Mouse (Mus musculus): ENCODE measurements around the gene Psmd4. TPM values are rescaled to one million over a fixed set of nuclear protein-coding genes. Genes with fewer than 3 reads are reported as not detected.
A peak's percentile ranks its signal among the peaks of the same experiment; 100 is the strongest.
"Not testable (repeated sequence)": the region's sequence is repeated elsewhere in the genome, so short reads cannot be mapped to it uniquely, and the experiment has no call there.

Gene Psmd4
- total RNA-seq, 2 experiments from 2014 or later = 154 to 156 TPM

GRCm38 (mm10) chr3:95027701-95028100, 14.7 kb downstream of the Psmd4 start:
- DNase-seq (ENCODE audit: low spot score in 2 of 2) = peak; percentile 65 to 82
- intact Hi-C loops (cut with DNase I) = no loop called here

GRCm38 (mm10) chr3:95027057-95027645, 15.3 kb downstream of the Psmd4 start:
- intact Hi-C loops (cut with DNase I) = no loop called here
- peak in 1 of 2 experiments; percentile 28 for DNase-seq (ENCODE audit: low spot score in 2 of 2)

- DNase-seq (ENCODE audit: low spot score in 2 of 2) = no peak
- intact Hi-C loops (cut with DNase I) = no loop called here
Measured at GRCm38 (mm10) chr3:95025202-95025601, 17.2 kb downstream of the Psmd4 start.

- intact Hi-C loops (cut with DNase I) = no loop called here
- DNase-seq (ENCODE audit: low spot score in 2 of 2) = peak in 1 of 2 experiments; percentile 68
Measured at GRCm38 (mm10) chr3:95024551-95024950, 17.9 kb downstream of the Psmd4 start.

- DNase-seq (ENCODE audit: low spot score in 2 of 2); intact Hi-C loops (cut with DNase I): not testable (repeated sequence)
Measured at GRCm38 (mm10) chr3:95020956-95021355, 21.5 kb downstream of the Psmd4 start.

- intact Hi-C loops (cut with DNase I) = no loop called here
- no peak for DNase-seq (ENCODE audit: low spot score in 2 of 2)
Measured at GRCm38 (mm10) chr3:95018741-95019140, 23.7 kb downstream of the Psmd4 start.

GRCm38 (mm10) chr3:95016532-95017056, 25.8 kb downstream of the Psmd4 start:
- intact Hi-C loops (cut with DNase I) = loop anchor here (1.0 kb wide), 1 partner anchor 26 kb away; the partner anchor contains the start of gene Psmd4
- DNase-seq (ENCODE audit: low spot score in 2 of 2) = no peak

GRCm38 (mm10) chr3:95015891-95016531, 26.4 kb downstream of the Psmd4 start:
- DNase-seq (ENCODE audit: low spot score in 2 of 2) = peak; percentile 92 to 98
- intact Hi-C loops (cut with DNase I) = loop anchor here (1.0 kb wide), 1 partner anchor 26 kb away; the partner anchor contains the start of gene Psmd4

- intact Hi-C loops (cut with DNase I) = no loop called here
- peak; percentile 100 for DNase-seq (ENCODE audit: low spot score in 2 of 2)
Measured at GRCm38 (mm10) chr3:95015337-95015872, 27.0 kb downstream of the Psmd4 start, which contains the start of gene Zfp687. Gene Zfp687, minus strand, starts transcription at chr3:95015448.

- intact Hi-C loops (cut with DNase I) = no loop called here
- no peak for DNase-seq (ENCODE audit: low spot score in 2 of 2)
Measured at GRCm38 (mm10) chr3:95014428-95015151, 27.8 kb downstream of the Psmd4 start.

GRCm38 (mm10) chr3:95013699-95014427, 28.6 kb downstream of the Psmd4 start:
- intact Hi-C loops (cut with DNase I) = no loop called here
- DNase-seq (ENCODE audit: low spot score in 2 of 2) = no peak

GRCm38 (mm10) chr3:95012982-95013381, 29.4 kb downstream of the Psmd4 start:
- intact Hi-C loops (cut with DNase I) = no loop called here
- no peak for DNase-seq (ENCODE audit: low spot score in 2 of 2)

- intact Hi-C loops (cut with DNase I) = no loop called here
- DNase-seq (ENCODE audit: low spot score in 2 of 2) = no peak
Measured at GRCm38 (mm10) chr3:95010396-95010795, 32.0 kb downstream of the Psmd4 start.

- intact Hi-C loops (cut with DNase I) = no loop called here
- DNase-seq (ENCODE audit: low spot score in 2 of 2) = no peak
Measured at GRCm38 (mm10) chr3:95007706-95008105, 34.7 kb downstream of the Psmd4 start.

- DNase-seq (ENCODE audit: low spot score in 2 of 2) = no peak
- intact Hi-C loops (cut with DNase I) = no loop called here
Measured at GRCm38 (mm10) chr3:95005651-95006050, 36.8 kb downstream of the Psmd4 start.

- intact Hi-C loops (cut with DNase I) = no loop called here
Measured at GRCm38 (mm10) chr3:95003273-95003672, 39.1 kb downstream of the Psmd4 start.

GRCm38 (mm10) chr3:95002569-95002968, 39.8 kb downstream of the Psmd4 start:
- intact Hi-C loops (cut with DNase I) = no loop called here
- no peak for DNase-seq (ENCODE audit: low spot score in 2 of 2)

More at GRCm38 (mm10) chr3:95003273-95003672, 39.1 kb downstream of the Psmd4 start:
- no peak for DNase-seq (ENCODE audit: low spot score in 2 of 2)

- DNase-seq (ENCODE audit: low spot score in 2 of 2) = peak; percentile 76 to 84
- intact Hi-C loops (cut with DNase I) = loop anchor here (2.0 kb wide), 1 partner anchor 48 kb away; no protein-coding TSS in a partner anchor
Measured at GRCm38 (mm10) chr3:94996946-94997345, 45.5 kb downstream of the Psmd4 start.

GRCm38 (mm10) chr3:94989159-94989761, 53.2 kb downstream of the Psmd4 start:
- no peak for DNase-seq (ENCODE audit: low spot score in 2 of 2)

More at GRCm38 (mm10) chr3:94989159-94989761, 53.2 kb downstream of the Psmd4 start:
- intact Hi-C loops (cut with DNase I) = no loop called here

Measured in left cerebral cortex, postnatal 25 days (tissue).